Mouse (Mus musculus): ENCODE results near the gene Mta3. TPM values are rescaled to one million over a fixed set of nuclear protein-coding genes. Genes with fewer than 3 reads are reported as not detected.

Mta3 gene
- polyA plus RNA-seq, 1 experiment from 2014 or later: 43.8 TPM

DNA sequence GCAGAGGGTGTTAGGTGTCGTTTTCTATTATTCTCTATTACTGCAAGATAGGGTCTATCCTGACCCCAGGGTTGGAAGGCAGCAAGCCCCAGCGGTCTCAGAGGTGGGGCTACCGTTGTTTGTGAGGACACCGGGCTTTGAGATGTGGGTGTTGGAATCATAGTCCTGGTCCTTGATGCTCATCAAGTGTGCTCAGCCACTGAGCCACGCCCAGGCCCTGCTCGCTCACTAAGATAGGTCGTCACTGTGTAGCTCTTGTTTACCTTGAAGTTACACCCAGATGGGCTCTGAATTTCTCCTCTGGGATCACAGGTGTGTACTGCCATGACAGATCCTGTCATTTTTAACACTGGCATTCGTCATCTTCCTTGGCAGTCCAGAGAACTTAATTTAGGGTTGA is 31.8 kb downstream of the Mta3 start:
- Histone ChIP-seq H3K4me3 (replicated peaks) (no peak overlapping the region), H3K4me1 (no peaks in the 10 kb centered on the region), H3K9ac (no peak overlapping the region), H3K4me2 (no peak overlapping the region), H3K27me3 (replicated peaks) (no peaks in the 10 kb centered on the region), H3K27ac (no peak overlapping the region), H3K36me3 (0 out of 2 replicates have a peak, but pooled peaks cover 7% of the 10 kb centered on the region), H3K9me3 (no peaks in the 10 kb centered on the region)
- peak; percentile 40; the same call in 1 of the 2 replicates for ATAC-seq (ENCODE audit: insufficient read depth, low FRiP score, low read depth)
- 82% methylated on average over 8 of the region's 8 CpGs for WGBS

DNA sequence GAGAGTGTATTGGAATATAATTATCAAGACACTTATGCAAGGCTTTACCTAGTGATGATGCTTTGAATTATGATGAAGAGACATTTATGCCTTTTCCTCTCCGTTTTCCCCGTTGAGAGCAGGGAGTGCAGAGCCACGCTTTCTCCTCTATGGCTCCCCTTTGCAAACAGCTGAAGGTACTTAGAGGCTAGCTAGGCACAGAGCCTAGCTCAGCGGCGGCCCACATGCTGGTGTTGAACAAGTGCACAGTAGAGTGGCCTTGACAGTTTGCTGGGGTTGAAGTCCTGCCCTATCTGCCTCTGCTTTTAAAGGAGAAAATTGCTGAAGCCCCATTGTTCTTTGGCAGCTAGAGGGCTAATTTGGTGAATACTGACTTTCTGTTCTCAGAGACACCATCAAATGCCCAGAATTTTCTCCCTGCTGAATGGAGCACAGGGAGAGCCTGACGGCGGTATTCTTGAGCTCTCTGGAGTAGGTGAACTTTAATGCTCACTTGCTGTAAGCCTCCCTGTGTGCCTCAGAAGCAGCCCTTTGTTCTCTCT is 34.2 kb downstream of the Mta3 start:
- H3K4me1 ChIP-seq: no peaks in the 10 kb centered on the region
- WGBS: 85% methylated on average over 7 of the region's 7 CpGs
- no peaks in the 10 kb centered on the region for H3K27me3 ChIP-seq (replicated peaks)
- H3K27ac ChIP-seq: no peak overlapping the region
- H3K9me3 ChIP-seq: no peaks in the 10 kb centered on the region
- no peak overlapping the region for H3K4me2 ChIP-seq
- H3K4me3 ChIP-seq (replicated peaks): no peak overlapping the region
- H3K9ac ChIP-seq: no peak overlapping the region
- ATAC-seq (ENCODE audit: insufficient read depth, low FRiP score, low read depth): no peak
- H3K36me3 ChIP-seq: peaks cover 13% of the 10 kb centered on the region; the same call in 1 of the 2 replicates

DNA sequence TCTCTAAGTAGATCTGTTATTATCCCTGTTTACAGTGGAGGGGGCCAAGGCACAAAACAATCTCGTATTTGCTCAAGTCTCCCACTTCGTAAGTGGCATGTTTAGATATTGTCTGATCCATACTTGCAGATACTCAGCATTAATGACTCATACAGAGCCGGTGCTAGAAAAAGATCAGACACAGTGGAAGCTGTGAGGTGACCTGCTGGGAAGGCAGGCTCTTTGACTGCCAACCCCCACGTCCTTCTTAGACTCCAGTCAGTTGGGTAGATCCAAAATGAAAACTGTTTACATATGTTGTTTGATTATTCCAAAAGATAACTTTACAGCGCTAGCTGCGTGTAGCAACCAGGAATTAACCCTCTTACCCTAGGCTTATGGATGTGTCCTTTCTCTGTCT is 35.3 kb downstream of the Mta3 start:
- Histone ChIP-seq H3K4me2 (no peak overlapping the region), H3K27me3 (replicated peaks) (no peaks in the 10 kb centered on the region), H3K27ac (no peak overlapping the region), H3K36me3 (peaks cover 16% of the 10 kb centered on the region; the same call in 1 of the 2 replicates), H3K4me3 (replicated peaks) (no peak overlapping the region), H3K4me1 (no peaks in the 10 kb centered on the region), H3K9ac (no peak overlapping the region), H3K9me3 (no peaks in the 10 kb centered on the region)
- 34% methylated on average over 6 of the region's 6 CpGs for WGBS
- no peak for ATAC-seq (ENCODE audit: insufficient read depth, low FRiP score, low read depth)

DNA sequence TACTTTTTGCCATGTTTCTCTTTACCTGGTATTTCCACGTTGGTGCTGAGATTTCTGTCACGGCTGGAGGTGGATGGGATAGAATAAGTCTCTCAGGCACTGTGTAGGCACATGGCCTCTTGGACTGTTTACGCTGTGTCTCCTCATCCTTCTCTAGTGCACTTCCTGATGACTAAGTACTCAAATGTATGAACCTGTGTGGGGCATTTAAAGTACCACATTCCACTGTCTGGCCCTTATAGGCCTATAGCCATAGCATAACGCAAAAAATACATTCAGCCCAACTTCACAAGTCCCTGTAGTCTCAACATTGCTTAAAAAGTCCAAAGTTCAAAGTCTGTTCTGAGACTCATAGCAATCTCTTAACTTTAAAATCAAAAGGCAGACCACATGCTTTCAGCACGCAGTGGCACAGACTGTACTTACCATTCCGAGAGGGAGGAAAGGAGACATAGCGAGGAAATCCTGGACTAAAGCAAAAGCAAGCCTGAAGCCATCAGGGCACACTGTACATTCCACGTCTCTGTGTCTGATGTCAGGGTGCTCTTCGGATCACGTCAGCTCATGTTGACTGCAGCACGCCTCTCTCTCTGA is 38.4 kb downstream of the Mta3 start:
- Histone ChIP-seq H3K4me1 (no peaks in the 10 kb centered on the region), H3K9me3 (no peaks in the 10 kb centered on the region), H3K9ac (no peak overlapping the region), H3K27me3 (replicated peaks) (no peaks in the 10 kb centered on the region), H3K4me2 (no peak overlapping the region), H3K27ac (no peak overlapping the region), H3K36me3 (peaks cover 8% of the 10 kb centered on the region; the same call in 1 of the 2 replicates), H3K4me3 (replicated peaks) (no peak overlapping the region)
- ATAC-seq (ENCODE audit: insufficient read depth, low FRiP score, low read depth): no peak
- 93% methylated on average over 11 of the region's 11 CpGs for WGBS

DNA sequence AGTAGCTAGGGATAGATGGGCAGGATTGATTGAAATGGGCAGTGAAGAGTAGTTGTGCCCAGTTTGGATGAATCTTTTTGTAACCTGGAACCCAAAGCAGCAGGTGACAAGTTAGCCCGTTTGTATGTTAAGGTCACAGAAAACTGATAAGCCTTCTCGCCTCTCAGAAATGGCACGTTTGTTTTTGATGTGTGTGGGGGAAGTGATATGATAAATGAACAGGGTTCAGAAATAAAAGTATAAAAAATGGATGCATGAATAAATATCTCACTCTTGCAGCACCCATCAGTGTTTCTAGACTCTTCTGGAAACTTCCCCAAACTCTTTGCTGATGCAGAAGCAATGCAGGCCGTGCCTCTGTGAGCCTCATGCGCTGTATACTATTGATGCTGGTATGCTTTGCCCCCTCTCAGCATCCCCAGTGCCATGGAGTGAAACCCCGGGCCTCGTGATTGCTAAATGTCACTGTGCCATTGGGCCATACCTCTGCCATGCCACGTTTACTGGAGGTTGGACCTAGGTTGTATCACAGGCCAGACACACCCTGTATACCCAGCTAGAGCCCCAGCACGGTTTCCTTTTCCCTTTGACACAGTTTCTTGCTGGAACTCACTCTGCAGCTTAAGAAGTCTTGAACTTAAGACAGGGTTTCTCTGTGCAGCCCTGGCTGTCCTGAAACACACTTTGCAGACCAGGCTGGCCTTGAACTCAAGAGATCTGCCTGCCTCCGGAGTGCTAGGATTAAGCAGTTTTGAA is 41.6 kb downstream of the Mta3 start:
- H3K4me1 ChIP-seq: no peaks in the 10 kb centered on the region

DNA sequence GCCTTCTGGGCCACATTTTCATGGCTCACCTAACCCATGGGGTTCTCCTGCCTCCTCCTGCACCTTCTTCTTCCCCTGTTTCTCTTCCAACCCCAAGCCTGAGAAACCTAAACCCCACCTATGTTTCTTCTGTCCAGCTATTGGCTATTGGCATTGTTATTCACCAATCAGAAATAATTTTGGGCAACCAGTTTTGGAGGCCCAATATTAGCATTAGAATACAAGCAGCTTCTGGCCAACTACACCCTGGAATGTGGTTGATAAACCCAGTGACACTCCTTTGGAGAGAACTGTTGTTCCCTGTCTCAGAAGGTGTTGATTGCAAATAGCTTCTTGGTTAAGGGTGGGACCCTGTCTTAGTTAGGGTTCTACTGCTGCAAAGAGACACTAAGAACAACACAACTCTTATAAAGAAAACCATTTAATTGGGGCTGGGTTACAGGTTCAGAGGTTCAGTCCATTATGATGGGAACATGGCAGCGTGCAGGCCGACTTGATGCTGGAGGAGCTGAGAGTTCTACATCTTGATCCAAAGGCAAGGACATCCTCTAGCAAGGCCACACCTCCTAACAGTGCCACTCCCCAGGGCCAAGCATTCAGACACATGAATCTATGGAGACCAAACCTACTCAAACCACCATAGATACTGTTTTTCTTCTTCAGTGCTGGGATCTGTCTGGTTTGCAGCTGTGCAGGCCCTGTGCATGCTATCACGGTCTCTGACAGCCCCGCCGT is 44.4 kb downstream of the Mta3 start:
- H3K4me1 ChIP-seq: no peaks in the 10 kb centered on the region
- no peak overlapping the region for H3K27ac ChIP-seq
- H3K27me3 ChIP-seq (replicated peaks): no peaks in the 10 kb centered on the region
- no peak for ATAC-seq (ENCODE audit: insufficient read depth, low FRiP score, low read depth)
- no peak overlapping the region for H3K9ac ChIP-seq
- peaks cover 9% of the 10 kb centered on the region for H3K36me3 ChIP-seq
- 81% methylated on average over 5 of the region's 5 CpGs for WGBS
- no peaks in the 10 kb centered on the region for H3K9me3 ChIP-seq
- no peak overlapping the region for H3K4me2 ChIP-seq
- H3K4me3 ChIP-seq (replicated peaks): no peak overlapping the region

More for the DNA sequence above, 41.6 kb downstream of the Mta3 start:
- Histone ChIP-seq H3K9me3 (no peaks in the 10 kb centered on the region), H3K36me3 (peaks cover 8% of the 10 kb centered on the region; the same call in 1 of the 2 replicates), H3K27me3 (replicated peaks) (no peaks in the 10 kb centered on the region), H3K4me3 (replicated peaks) (no peak overlapping the region), H3K9ac (no peak overlapping the region), H3K27ac (no peak overlapping the region), H3K4me2 (no peak overlapping the region)
- no peak for ATAC-seq (ENCODE audit: insufficient read depth, low FRiP score, low read depth)
- 74% methylated on average over 10 of the region's 10 CpGs for WGBS

DNA sequence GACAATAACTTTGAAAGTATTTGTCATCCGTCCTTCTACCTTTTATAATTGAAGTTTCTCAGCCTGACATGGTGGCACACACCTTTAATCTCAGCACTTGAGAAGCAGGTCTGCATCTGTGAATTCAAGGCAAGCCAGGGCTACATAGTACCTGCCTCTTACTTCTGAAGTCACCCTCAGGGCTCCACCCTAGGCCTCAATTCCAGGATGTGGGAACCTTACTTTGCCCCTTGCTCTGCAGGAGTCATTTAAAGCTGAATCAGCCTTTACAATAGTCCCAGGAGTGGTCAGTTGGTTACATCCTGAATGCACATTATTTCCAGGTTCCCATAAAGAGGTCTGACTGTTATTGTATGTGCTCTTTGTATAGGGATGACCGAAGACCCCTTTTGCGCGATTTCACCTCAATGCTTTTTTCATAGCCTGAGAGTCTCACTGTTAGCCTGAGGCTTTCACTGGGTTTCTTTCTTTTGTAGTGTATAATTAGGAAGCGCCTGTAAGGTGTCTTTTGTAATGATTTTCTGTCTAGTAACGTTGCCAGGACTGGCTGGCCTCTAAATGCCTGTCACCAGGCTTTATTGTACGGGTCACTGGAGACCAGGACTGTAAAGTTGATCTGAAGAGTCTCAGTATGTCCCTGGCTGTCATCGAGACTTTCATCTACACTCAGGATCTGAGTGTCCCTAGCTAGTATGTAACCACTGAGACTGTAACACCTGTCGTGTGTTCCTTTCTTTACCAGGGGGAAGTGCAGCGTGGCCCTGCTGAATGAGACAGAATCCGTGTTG is 47.3 kb downstream of the Mta3 start:
- 86% methylated on average over 11 of the region's 11 CpGs for WGBS
- no peak overlapping the region for H3K9ac ChIP-seq
- H3K36me3 ChIP-seq: peaks cover 8% of the 10 kb centered on the region
- H3K4me2 ChIP-seq: no peak overlapping the region
- H3K4me3 ChIP-seq (replicated peaks): no peak overlapping the region
- H3K9me3 ChIP-seq: no peaks in the 10 kb centered on the region
- H3K4me1 ChIP-seq: no peaks in the 10 kb centered on the region
- no peak for ATAC-seq (ENCODE audit: insufficient read depth, low FRiP score, low read depth)
- H3K27me3 ChIP-seq (replicated peaks): no peaks in the 10 kb centered on the region
- H3K27ac ChIP-seq: no peak overlapping the region

DNA sequence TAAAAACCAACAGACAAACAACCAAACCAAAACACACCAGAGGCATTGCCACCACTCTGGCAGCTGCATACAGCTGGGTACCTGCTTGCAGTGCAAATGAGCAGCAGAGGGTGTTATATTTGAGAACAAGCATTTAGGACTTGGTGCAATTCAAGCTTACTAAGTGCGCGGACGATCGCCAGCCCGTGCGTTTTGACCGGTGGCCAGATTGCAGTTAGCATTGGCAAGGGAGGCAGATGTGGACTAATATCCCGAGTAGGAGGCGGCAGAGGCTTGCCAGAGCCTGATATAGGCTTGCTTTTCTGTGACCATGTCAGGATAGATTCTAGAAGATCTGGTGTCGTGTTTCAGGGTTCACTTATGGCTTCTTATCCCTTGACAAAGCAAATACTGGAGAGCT is 52.1 kb downstream of the Mta3 start:
- no peak overlapping the region for H3K9ac ChIP-seq
- no peak overlapping the region for H3K4me3 ChIP-seq (replicated peaks)
- H3K27ac ChIP-seq: no peak overlapping the region
- WGBS: 87% methylated on average over 10 of the region's 10 CpGs
- H3K4me1 ChIP-seq: no peaks in the 10 kb centered on the region
- peaks cover 18% of the 10 kb centered on the region for H3K36me3 ChIP-seq
- ATAC-seq (ENCODE audit: insufficient read depth, low FRiP score, low read depth): no peak
- H3K4me2 ChIP-seq: no peak overlapping the region
- no peaks in the 10 kb centered on the region for H3K9me3 ChIP-seq
- no peaks in the 10 kb centered on the region for H3K27me3 ChIP-seq (replicated peaks)

DNA sequence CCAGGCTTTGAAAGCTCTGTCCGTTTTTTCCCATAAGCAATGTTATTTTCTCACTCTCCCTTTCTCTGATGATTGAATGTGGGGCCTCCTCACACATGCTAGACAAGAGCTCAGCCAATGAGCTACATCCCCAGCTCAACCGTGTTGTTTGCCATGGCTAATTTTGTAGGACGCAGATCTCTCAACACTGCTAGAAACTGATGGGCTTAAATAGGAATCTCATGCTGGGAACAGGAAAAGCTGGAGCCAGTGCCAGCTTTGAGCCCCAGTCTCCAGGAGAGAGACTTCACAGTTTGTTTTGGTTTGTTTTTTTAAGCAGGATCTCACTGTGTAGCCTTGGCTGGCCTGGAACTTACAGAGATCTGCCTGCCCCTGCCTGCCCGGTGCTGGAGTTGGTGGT is 53.6 kb downstream of the Mta3 start:
- Histone ChIP-seq H3K9ac (no peak overlapping the region), H3K4me2 (no peak overlapping the region), H3K4me1 (no peaks in the 10 kb centered on the region), H3K36me3 (peaks cover 18% of the 10 kb centered on the region), H3K4me3 (replicated peaks) (no peak overlapping the region), H3K27me3 (replicated peaks) (no peaks in the 10 kb centered on the region), H3K27ac (no peak overlapping the region), H3K9me3 (no peaks in the 10 kb centered on the region)
- ATAC-seq (ENCODE audit: insufficient read depth, low FRiP score, low read depth): no peak
- 47% methylated on average over 4 of the region's 4 CpGs for WGBS

DNA sequence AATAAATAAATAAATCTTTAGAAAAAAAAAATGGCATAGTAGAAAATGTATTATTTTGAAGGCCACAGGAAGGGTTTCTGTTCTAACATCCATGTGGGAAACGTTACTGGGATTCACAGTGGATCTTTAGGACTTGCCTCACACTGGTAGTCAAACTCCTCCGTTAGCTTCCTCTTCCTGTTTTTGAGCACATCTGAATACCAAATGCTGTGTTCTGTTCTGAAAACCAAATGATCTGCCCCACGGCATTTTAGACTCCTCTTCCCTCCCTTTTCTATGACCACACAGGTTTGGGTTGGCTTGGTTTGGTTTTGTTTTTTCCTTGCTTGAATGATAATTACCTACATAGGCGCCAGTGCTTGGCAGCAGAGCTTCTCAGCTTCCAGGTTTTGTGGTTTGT is 58.6 kb downstream of the Mta3 start:
- H3K4me2 ChIP-seq: no peak overlapping the region
- 83% methylated on average over 4 of the region's 4 CpGs for WGBS
- no peaks in the 10 kb centered on the region for H3K4me1 ChIP-seq
- H3K4me3 ChIP-seq (replicated peaks): no peak overlapping the region
- no peak overlapping the region for H3K9ac ChIP-seq
- no peak overlapping the region for H3K27ac ChIP-seq
- ATAC-seq (ENCODE audit: insufficient read depth, low FRiP score, low read depth): no peak
- H3K36me3 ChIP-seq: peaks cover 17% of the 10 kb centered on the region; the same call in 1 of the 2 replicates
- H3K9me3 ChIP-seq: no peaks in the 10 kb centered on the region
- no peaks in the 10 kb centered on the region for H3K27me3 ChIP-seq (replicated peaks)

DNA sequence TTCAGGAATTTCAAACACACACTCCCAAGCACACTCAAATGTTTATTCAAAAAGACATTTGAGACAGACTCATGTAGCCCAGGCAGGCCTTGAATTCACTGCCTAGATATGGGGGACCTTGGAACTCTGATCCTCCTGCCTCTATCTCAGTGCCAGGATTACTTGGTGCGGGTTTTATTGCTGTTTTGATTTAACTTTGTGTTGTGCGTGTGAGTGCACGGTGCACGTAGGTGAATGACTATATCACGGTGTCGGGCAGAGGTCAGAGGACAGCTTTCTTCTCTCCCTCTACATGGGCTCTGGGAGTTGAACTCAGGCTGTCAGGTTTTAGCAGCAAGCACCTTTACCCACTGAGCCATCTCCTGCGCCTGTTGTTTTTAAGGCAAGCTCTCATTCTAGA is 61.1 kb downstream of the Mta3 start:
- H3K27ac ChIP-seq: no peak overlapping the region
- H3K4me2 ChIP-seq: no peak overlapping the region
- H3K9me3 ChIP-seq: no peaks in the 10 kb centered on the region
- H3K9ac ChIP-seq: no peak overlapping the region
- ATAC-seq (ENCODE audit: insufficient read depth, low FRiP score, low read depth): no peak
- no peaks in the 10 kb centered on the region for H3K27me3 ChIP-seq (replicated peaks)
- H3K4me3 ChIP-seq (replicated peaks): no peak overlapping the region
- peaks cover 11% of the 10 kb centered on the region; the same call in 1 of the 2 replicates for H3K36me3 ChIP-seq
- H3K4me1 ChIP-seq: no peaks in the 10 kb centered on the region
- WGBS: 87% methylated on average over 7 of the region's 7 CpGs

All from stomach, embryonic 15.5 days (tissue).